Mouse (Mus musculus) hindbrain, postnatal 0 days (tissue): ENCODE data around the gene Gm49352. TPM values are rescaled to one million over a fixed set of nuclear protein-coding genes. Genes with fewer than 3 reads are reported as not detected.
"Not testable (repeated sequence)": the region's sequence is repeated elsewhere in the genome, so short reads cannot be mapped to it uniquely, and the experiment has no call there.

Experiments used
- ATAC-seq: fragments of 200-750 bp; cut with Nextera tagmentation; 2 replicates; pipeline ENCODE4 v1.8.0; 2017; ENCODE audit warnings: mild to moderate bottlenecking, moderate TSS enrichment, moderate library complexity
- DNase-seq: peaks from one replicate; pipeline ENCODE4 v3.0.0-alpha.2; 2015; ENCODE audit warnings: low spot score
- H3K27ac ChIP-seq: fragments of 300-500 bp; sonication (generic); 2 replicates; pipeline ENCODE4 v1.5.1; 2014; ENCODE audit warnings: mild to moderate bottlenecking
- H3K27me3 ChIP-seq: fragments of 300-500 bp; sonication (generic); 2 replicates; pipeline ENCODE4 v1.6.1; 2014; ENCODE audit warnings: low read length, mixed read lengths; ENCODE audit not compliant: insufficient read depth
- H3K36me3 ChIP-seq: fragments of 300-500 bp; sonication (generic); 2 replicates; pipeline ENCODE4 v1.6.1; 2014; ENCODE audit warnings: low read length, mixed read lengths; ENCODE audit not compliant: insufficient read depth
- H3K4me1 ChIP-seq: fragments of 300-500 bp; sonication (generic); 2 replicates; pipeline ENCODE4 v1.6.1; 2014; ENCODE audit warnings: antibody characterized with exemption, low read length, mixed read lengths; ENCODE audit not compliant: insufficient read depth
- H3K4me2 ChIP-seq: fragments of 300-500 bp; sonication (generic); 2 replicates; pipeline ENCODE4 v1.6.1; 2014; ENCODE audit warnings: low read depth, mild to moderate bottlenecking, low read length, moderate library complexity, mixed read lengths
- H3K4me3 ChIP-seq: fragments of 300-500 bp; sonication (generic); 2 replicates; pipeline ENCODE4 v1.5.1; 2014; ENCODE audit warnings: low read length
- H3K9ac ChIP-seq: fragments of 300-500 bp; sonication (generic); replicated peaks from 2 replicates; pipeline ENCODE4 v1.6.1; 2014; ENCODE audit warnings: mild to moderate bottlenecking, low read length, moderate library complexity, mixed read lengths
- H3K9me3 ChIP-seq: fragments of 300-500 bp; sonication (generic); 2 replicates; pipeline ENCODE4 v1.6.1; 2016; ENCODE audit warnings: low read length, mixed read lengths
- CTCF ChIP-seq: IDR thresholded peaks from 2 replicates; pipeline ENCODE4 v1.5.1; 2016; ENCODE audit warnings: antibody characterized with exemption, control low read depth, low read depth
- WGBS: fragments of 180-500 bp; shearing (Covaris S2); extraction: QIAGEN DNeasy Blood & Tissue Kit; methylation state at CpG from one replicate; pipeline ENCODE4 v1.1.7; 2014; 5-methylcytosine and 5-hydroxymethylcytosine counted together
- polyA plus RNA-seq: library from polyadenylated mRNA; unstranded; fragments of >200 nt; fragmentation: Nextera tagmentation; extraction: Ambion mirVana; gene quantifications from 2 replicates; pipeline ENCODE4 v1.2.1, GENCODE M21; 2015
- total RNA-seq: library from RNA; depleted of rRNA; stranded (reverse); fragments of >200 nt; gene quantifications from 2 replicates; pipeline ENCODE4 v1.2.3, GENCODE M21; 2014; rRNA removed

Gm49352 gene
- total RNA-seq (not detected in 2 replicates), polyA plus RNA-seq (not detected in 2 replicates)

GRCm38 (mm10) chr13:61568074-61568473 is at the start of gene Gm49352:
TSS of gene Gm49352 (minus strand) at chr13:61568174.
- ATAC-seq, H3K36me3 ChIP-seq, H3K4me2 ChIP-seq, H3K27me3 ChIP-seq, H3K9ac ChIP-seq, H3K4me3 ChIP-seq, DNase-seq, H3K4me1 ChIP-seq, H3K27ac ChIP-seq: not testable (repeated sequence)
- WGBS, result 28% methylated on average over 1 of the region's 1 CpGs
- H3K9me3 ChIP-seq, result peaks cover 21% of the 10 kb centered on the region; the same call in 1 of the 2 replicates

GRCm38 (mm10) chr13:61570027-61570426 is 2.1 kb upstream of the Gm49352 start, which contains the start of gene Cts3:
TSS of gene Cts3 (minus strand) at chr13:61570127.
- TF ChIP-seq CTCF, result no peak
- Histone ChIP-seq H3K4me1 (no peaks in the 10 kb centered on the region), H3K9ac (no peak within 1 kb of the TSS), H3K4me2 (no peak within 1 kb of the TSS), H3K4me3 (no peak within 1 kb of the TSS), H3K27ac (no peak within 1 kb of the TSS), H3K36me3 (no peaks in the 10 kb centered on the region), H3K27me3 (no peaks in the 10 kb centered on the region), H3K9me3 (peaks cover 21% of the 10 kb centered on the region; the same call in 1 of the 2 replicates)
- ATAC-seq (no peak), DNase-seq (no peak)

- no peak for TF ChIP-seq CTCF
- H3K27ac ChIP-seq, result no peak within 1 kb of the TSS
- peaks cover 24% of the 10 kb centered on the region for H3K9me3 ChIP-seq
- H3K4me3 ChIP-seq, result no peak within 1 kb of the TSS
- H3K9ac ChIP-seq, result no peak within 1 kb of the TSS
- ATAC-seq (no peak), DNase-seq (no peak)
- 69% methylated on average over 4 of the region's 4 CpGs for WGBS
- H3K4me1 ChIP-seq, result no peaks in the 10 kb centered on the region
- H3K27me3 ChIP-seq, result no peaks in the 10 kb centered on the region
- no peak within 1 kb of the TSS for H3K4me2 ChIP-seq
- H3K36me3 ChIP-seq, result no peaks in the 10 kb centered on the region
Measured at GRCm38 (mm10) chr13:61541631-61542030, 26.3 kb downstream of the Gm49352 start, which contains the start of gene Ctsm. TSS of gene Ctsm (minus strand) at chr13:61541839.

Other genes starting within 250 kb of the Gm49352 start
- gene Cts7, start 210.0 kb downstream of the Gm49352 start, total RNA-seq, result not detected in 2 replicates
- not detected in 2 replicates for gene Cts7, start 210.0 kb downstream of the Gm49352 start, polyA plus RNA-seq
- gene Ctsm, start 26.3 kb downstream of the Gm49352 start, total RNA-seq, result not detected in 2 replicates
- gene Ctsm, start 26.3 kb downstream of the Gm49352 start, polyA plus RNA-seq, result not detected in 2 replicates
- gene Cts3, start 2.0 kb upstream of the Gm49352 start, total RNA-seq, result not detected in 2 replicates
- not detected in 2 replicates for gene Cts3, start 2.0 kb upstream of the Gm49352 start, polyA plus RNA-seq